Mouse (Mus musculus) lung, adult 2 months (tissue): ENCODE results near the gene Btnl1.

Source experiments
- CTCF ChIP-seq: fragments of 200-500 bp; IDR thresholded peaks from 2 replicates; pipeline ENCODE4 v1.5.1; 2011; ENCODE audit warnings: mild to moderate bottlenecking, low read length, control low read depth; ENCODE audit not compliant: insufficient read depth
- POLR2A ChIP-seq: fragments of 200-500 bp; IDR thresholded peaks from 2 replicates; pipeline ENCODE4 v1.6.1; 2011; ENCODE audit warnings: low read depth, mild to moderate bottlenecking, control low read depth, low read length, borderline replicate concordance; ENCODE audit errors: extremely low read depth

DNA sequence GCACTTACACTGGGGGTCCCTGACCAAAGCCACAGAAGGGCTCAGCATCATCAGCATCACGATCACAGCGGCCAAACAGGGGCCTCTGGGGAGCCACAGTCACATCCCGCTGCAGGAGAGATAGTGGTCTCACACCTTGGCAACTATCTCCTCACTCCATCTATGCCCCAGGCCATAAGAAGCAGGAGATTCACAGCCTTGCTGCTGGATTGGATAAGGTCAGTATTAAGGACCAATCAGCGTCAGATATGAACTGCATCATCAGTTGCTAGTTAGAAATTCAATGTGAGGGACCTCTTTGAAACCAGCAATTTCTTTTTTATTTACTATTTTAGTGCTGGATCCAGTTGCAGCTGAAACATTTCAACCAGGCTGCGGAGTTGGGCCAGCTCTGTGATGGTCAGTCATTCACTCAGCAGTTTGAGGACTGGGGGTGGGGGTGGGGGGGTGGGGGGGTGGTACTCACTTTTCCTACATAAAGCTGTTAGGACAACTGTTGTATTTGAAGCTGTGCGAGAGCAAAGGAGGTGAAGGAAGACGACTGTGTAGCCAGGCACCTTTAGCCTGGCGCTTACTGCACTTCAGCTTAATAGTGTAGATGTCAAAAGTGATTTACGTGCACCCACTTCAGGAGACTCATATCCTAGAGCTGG, 21.3 kb downstream of the Btnl1 start:
- TF ChIP-seq POLR2A (no peak), CTCF (no peak)
